Mouse (Mus musculus): ENCODE measurements around the gene Kcnd3.

- TF ChIP-seq GATA1 (IDR thresholded peaks at IDR 0.05; ENCODE audit: low read length) (no peak), TAL1 (IDR thresholded peaks at IDR 0.05; ENCODE audit: low read length) (no peak)
These were observed 126.2 kb downstream of the Kcnd3 start for GRCm38 (mm10) chr3:105578320-105578719.

Data from erythroblast, embryonic 14.5 days (primary cell).